Mouse (Mus musculus): Measurements from ENCODE around the gene Gpr146.

DNA sequence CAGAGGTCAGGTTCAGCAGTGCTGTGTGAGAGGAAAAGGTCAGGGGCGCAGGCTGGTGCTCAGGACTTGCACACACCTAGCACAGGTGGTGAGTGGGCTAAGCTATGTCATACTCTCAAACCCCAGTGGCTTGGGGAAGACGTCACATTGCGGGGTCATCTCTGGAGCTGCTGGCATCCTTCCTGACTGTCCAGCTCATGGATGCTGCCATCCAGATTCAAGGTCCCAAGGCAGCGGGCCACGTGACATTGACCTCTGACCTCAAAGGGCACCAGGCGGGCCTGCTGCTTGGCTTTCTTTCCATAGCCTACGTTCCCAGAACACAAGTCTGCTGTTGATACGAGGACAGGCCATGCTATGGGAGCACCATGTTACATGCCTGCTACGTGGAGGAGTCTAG lies 49.5 kb downstream of the Gpr146 start:
- TF ChIP-seq CTCF (IDR thresholded peaks at IDR 0.05; ENCODE audit: low read depth): no peak
- no peak for TF ChIP-seq EP300 (IDR thresholded peaks at IDR 0.05; ENCODE audit: low read depth)

All from heart, postnatal 0 days (tissue).